Mouse (Mus musculus) right cerebral cortex, postnatal 14 days (tissue): ENCODE results near the gene Mfsd12.

Source experiments
- DNase-seq: peaks from one replicate; pipeline ENCODE4 v3.0.0; 2022

Gene Mfsd12

DNA sequence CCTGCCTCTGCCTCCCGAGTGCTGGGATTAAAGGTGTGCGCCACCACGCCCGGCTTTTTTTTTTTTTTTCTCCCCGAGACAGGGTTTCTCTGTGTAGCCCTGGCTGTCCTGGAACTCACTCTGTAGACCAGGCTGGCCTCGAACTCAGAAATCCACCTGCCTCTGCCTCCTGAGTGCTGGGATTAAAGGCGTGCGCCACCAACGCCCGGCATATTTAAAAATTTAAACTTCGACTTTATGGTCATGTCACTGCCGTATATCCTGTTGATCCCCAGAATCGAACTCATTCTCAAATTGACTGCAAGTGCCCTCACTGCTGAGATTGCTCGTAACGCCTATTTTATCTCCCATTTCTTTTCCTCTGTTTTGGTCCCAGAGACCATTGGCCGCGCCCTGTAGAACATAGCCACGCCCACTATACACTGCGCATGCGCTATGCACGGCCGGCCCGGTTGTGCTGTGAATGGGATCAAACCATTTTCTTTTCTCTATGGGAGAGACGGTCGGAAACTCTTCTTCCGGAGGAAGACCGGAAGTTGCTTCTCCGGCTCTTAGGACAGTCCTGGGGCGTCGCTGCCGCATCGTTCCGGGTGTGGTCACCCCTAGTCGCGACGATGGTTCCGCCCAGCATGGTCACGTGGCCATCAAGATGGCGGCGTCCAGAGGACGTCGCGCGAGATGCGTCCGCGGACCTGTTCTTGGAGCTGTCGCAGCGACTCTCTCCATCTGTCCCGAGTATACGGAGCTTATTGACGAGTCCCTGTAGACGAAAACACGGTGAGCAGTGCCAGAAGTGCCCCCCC lies 26.7 kb downstream of the Mfsd12 start, which contains the start of the genes Dohh and Gm48551:
Gene Dohh, plus strand, starts transcription at position 627 of the 803 bp plus-strand sequence.
Gene Gm48551, plus strand, starts transcription at position 665 of the 803 bp plus-strand sequence.
- peak; percentile 99 for DNase-seq

DNA sequence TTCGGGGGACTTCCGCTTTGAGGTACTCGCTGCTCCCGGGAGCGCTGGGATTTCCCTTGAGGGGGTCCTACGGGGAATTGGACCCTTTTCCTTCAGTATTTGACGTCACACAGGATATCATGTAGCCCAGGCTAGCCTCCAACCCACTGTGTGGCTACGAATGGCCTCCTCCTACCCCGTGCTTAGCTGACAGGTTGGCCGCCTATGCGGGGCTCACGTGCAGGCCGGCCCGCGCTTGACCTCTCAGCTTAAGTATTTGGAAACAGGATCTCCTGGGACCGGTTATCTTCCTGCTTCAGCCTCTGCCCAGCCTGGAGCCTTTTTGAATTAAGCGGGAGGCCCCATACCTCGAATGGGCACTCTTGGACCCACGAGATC lies 27.3 kb downstream of the Mfsd12 start:
- DNase-seq: no peak

DNA sequence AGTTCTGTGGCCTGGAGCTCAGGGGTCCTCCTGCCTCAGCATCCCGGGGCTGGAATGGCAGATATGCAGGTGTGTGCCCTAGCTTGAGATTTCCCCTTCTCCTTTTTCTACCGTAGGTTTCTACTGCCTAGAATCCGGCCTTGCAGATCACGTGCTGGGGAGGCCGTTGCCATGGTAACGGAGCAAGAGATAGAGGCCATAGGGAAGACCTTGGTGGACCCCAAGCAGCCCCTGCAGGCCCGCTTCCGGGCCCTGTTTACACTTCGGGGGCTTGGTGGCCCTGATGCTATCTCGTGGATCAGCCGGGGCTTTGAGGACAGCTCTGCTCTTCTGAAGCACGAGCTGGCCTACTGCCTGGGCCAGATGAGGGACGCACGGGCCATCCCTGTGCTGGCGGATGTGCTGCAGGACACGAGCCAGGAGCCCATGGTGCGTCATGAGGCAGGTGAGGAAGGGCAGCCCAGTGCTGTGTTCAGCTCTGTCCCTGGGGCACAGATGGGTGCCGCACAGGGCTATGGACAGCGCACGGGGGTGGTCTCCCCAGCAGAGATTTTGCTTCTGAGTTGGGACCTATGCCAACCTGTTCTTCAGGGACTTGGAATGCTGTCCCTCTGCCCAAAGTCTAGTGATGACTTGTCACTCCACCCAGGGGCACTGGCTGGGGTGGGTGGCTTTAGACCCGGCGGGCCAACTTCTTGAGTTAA lies 28.5 kb downstream of the Mfsd12 start:
- DNase-seq: no peak

DNA sequence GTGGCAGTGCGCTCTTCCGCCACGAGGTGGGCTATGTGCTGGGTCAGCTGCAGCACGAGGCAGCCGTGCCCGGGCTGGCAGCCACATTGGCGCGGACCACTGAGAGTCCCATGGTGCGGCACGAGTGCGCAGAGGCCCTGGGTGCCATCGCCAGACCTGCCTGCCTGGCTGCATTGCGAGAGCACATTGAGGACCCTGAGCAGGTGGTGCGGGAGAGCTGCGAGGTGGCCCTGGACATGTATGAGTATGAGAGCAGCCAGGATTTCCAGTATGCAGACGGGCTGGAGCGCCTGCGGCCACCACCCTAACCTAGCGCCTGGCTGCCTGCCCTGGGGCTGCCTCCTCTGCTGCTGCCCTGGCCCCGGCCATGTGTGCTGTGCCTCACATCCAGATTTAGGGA lies 30.4 kb downstream of the Mfsd12 start:
- no peak for DNase-seq

DNA sequence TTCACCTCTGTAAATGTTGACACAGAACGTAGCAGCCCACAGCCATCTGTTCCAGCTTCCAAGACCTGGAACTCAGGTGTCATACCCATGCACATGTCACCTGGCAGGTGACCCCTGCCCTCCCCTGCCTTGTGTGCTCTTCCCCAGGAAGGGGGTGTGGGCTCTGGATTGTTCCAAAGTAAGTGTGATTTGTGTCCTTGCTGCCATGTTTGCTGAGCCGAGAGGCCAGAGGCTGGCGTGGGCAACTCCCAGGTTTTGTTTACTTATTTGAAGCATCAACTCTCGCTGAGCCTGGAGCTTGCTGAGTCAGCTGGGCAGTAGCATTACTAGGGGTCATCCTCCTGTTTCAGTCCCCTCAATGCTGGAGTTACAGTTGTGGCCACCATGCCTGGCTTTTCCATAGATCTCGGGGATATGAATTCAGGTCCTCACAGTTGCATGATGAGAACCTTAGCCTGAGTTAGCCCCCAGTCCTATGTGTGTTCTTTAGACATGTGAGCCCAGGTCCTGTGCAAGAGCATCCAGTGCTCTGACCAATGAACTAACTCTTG lies 31.3 kb downstream of the Mfsd12 start, which contains the start of gene Gm48552:
Gene Gm48552, plus strand, starts transcription at position 501 of the 551 bp plus-strand sequence.
- no peak for DNase-seq

DNA sequence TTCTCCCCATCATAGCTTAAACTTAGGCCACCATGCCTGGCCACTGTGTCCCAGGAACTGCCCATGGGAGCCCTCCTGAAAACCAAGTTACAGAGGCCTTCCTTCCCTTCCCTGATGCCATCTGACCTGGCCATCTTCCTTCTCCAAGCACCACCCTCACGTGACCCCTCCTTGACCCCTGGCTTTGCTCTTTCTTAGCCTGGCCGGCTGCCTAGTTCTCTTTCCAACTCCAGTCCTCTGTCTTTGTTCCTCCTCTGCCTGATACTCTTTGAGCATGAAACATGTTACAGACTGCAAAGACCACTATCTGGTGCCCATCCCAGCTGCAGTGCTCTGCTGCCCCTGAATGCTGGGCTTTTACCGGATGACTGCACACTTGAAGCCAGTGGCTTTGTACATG lies 32.1 kb downstream of the Mfsd12 start:
- no peak for DNase-seq

DNA sequence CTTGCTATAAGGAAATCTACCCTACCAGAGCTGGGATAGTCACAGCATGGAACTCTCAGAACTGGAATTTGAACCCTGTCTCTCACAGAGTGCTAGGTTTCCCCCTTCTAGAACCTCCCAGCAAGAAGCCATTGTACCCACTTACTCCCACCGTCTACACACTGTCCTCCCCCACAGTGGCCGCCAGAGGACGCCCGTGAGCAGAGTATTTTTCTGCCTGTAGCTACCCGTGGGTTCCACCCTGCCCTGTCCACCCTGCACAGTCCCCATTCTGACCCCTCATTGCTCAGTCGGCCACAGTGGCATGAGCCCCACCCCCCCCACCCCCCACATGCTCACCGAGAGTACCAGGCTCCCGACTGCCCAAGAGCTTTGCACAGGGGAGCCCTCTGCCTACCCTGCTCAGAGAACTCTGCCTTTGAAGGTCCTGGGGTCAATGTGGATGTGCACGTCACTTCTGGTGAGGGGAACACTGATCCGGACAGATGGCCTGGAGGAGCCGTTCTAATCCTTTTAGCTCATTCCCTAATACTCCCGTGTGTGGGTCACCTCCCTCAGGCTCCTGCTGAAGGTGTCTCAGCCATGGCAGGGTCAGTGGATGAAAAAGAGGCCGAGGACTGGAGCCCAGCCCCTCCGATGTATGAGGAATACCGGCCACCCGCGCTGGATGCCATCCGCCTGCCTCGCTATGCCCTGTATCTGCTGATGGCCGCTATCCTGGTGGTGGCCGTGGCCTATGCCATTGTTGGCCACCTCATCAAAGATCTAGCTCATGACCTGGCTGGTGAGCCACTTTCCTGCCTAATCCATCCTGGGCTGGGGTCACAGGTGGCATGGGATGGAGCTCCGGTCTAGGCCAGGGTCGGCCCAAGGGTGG lies 32.7 kb downstream of the Mfsd12 start:
- DNase-seq: peak; percentile 72

DNA sequence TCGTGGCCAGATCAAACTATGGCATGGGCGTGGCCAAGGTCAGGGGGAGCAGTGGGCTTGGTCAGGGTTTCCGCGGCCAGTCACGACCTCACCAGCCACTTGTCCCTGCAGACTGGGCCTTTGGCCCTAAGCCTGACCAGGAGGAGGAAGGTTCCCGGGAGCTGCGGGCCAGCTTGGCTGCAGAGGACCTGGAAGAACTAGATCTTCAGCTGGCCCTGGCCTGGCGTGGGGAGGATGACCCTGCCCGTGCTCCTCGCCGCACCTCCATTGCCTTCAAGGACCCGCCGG lies 33.3 kb downstream of the Mfsd12 start:
- no peak for DNase-seq

DNA sequence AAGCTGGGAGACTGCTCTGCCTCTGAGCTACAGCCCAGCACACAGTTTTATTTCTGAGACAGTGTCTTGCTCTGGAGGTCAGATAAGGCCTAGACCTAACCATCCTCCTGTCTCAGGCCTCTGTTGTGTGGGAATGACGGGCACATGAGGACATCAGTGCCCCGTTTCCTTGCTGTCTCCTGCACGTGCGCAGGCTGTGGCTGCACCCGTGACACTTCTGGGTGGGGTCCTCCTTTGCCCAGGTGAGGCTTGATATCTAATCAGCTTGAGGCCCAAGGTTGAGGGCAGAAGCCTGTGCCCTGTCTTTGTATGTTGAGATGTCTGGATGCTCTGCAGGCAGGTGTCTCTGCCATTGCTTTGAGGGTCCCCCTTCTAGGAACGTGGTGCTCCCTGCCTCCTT lies 35.0 kb downstream of the Mfsd12 start:
- no peak for DNase-seq

DNA sequence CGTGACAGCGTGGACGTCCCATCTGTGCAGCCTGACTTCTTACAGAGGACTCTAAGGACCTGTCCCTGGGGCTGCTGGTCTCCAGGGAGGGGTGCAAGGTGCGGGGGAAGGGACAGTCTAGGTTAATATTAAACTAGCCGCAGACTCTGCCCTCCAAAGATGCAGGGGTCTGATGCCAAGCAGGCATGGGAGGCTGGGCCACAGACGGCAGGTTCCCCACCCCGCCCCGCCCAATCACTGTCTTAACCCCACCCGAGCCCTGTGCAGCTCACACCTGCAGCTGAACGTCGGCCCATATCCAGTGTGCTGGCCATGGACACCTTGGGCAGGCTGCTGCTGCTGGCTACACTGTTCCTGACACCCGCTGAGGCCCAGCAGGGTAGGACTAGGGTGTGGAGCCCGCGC lies 35.5 kb downstream of the Mfsd12 start, which contains the start of gene Smim24:
Gene Smim24, plus strand, starts transcription at position 271 of the 405 bp plus-strand sequence.
- no peak for DNase-seq

DNA sequence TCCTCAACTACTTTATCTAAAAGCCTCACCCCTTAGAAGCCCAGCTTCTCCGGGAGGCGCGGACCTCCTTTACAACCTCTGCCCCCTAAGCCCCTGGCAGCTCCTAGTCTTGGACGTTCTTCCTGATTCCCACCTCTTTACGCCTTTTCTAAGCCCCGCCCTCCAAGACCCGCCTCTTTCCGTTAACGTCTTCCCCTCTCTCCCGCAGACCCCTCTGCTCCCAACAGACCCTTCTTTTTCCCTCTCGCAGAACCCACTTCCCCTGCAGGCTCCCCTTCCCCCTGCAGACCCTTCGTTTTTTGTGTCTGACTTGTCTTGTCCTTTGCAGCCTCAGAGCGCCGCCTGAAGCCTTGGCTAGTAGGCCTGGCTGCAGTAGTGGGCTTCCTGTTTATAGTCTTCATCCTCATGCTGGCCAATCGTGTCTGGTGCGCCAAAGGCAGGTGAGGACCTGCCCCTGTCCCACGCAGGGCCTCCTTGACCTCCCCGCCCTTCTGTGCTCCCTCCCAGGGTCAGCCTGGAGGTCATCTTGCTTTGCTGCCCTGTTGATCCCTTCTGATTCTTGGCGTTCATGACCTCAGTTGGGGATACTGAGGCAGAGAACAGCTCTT lies 36.3 kb downstream of the Mfsd12 start:
- DNase-seq: no peak

DNA sequence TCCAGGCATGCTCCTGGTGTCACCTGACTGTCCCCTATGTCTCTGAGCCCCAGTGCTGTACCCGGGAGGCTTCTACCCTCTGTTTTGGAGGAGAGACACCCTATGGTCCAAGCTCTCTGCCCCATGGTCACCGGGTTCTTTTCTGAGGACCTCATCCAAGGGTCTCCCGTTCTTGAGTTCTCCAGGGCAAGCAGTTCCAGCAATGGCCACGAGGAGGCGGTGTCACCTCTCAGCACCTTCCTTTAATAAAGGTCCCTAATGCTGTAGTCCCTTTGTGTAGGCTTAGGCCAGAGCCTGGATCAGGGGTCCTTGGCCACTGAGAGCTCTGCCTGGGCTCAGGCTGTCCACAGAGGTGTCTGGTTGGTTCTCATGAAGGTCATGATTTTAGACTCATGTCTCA lies 37.8 kb downstream of the Mfsd12 start:
- peak; percentile 69 for DNase-seq

DNA sequence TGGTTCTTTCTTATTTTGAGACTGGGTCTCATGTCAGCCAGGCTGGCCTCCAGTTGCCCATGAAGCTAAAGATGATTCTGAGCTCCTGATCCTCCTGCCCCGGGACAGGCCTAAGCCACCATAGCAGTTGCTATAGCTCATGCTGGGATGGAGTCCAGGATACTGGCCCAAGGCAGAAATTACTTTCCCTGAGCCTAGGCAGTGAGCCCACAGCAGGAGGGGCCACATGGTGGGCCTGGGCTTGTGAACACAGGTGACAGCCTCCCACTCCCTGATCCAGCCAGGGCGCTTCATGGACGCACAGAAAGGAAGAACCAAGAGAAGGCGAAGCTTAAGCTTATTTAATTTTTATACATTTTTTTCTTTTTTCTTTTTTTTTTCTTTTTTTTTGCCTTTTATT lies 38.6 kb downstream of the Mfsd12 start:
- no peak for DNase-seq

DNA sequence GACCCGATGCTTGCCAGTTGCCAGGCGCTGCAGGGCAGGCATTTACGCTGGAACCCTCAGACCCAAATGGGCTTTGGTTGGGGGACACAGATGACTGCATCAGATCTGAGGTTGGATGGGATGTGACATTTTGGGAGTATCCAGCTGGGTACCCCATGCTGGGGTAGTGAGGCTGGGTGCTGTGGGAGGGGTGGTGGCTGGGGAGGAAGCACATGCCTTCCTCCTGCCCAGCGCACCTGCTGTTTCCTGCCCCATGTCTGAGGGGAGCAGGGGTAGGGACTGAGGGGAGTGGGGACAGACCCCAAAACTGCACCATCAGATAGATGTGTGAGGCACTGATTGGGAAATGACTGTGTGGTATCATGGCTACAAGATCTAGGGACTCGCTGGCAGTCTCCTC lies 39.5 kb downstream of the Mfsd12 start:
- DNase-seq: no peak

DNA sequence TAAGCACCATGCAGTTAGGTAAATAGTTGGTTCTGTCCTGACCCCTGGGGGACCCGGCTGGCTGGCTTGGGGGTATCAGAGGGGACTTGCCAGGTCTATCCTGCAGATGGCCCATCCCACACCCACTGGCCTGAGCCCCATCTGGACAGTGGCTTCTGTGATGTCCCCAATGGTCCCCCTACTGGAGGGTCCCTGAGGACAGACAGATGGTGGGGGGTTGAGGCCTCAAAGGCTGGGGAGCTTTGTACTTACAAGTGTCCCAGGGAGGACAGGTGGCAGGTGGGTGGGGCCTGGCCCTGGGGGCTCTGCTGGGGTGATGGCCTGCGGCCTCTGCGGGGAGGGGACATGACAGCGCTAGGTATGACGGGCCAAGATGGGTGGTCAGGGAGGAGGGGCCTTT lies 42.0 kb downstream of the Mfsd12 start:
- no peak for DNase-seq

DNA sequence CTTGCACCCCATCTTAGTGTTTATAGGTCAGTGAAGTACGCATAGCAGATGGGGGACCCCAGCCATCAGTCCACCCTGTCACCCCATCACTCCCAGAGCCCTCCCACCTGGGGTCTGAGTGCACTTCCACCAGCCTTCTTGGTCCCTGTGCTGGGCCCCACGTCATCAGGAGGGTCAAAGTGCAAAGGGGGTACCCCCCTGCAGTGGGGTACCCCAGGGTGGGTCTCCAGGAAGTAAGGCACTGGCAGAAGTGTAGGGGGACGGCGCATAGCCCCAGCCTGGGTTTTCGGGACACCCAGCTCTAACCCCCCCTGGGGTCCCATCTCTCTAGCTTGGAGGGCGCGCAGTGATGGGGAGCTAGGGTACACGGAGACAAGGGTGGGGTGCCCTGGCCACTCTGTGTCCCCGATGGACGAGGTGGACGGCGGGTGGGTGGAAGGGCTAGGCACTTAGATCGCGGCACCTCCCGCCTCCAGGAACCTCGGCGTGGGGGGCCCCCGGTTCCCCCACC lies 42.6 kb downstream of the Mfsd12 start:
- no peak for DNase-seq

DNA sequence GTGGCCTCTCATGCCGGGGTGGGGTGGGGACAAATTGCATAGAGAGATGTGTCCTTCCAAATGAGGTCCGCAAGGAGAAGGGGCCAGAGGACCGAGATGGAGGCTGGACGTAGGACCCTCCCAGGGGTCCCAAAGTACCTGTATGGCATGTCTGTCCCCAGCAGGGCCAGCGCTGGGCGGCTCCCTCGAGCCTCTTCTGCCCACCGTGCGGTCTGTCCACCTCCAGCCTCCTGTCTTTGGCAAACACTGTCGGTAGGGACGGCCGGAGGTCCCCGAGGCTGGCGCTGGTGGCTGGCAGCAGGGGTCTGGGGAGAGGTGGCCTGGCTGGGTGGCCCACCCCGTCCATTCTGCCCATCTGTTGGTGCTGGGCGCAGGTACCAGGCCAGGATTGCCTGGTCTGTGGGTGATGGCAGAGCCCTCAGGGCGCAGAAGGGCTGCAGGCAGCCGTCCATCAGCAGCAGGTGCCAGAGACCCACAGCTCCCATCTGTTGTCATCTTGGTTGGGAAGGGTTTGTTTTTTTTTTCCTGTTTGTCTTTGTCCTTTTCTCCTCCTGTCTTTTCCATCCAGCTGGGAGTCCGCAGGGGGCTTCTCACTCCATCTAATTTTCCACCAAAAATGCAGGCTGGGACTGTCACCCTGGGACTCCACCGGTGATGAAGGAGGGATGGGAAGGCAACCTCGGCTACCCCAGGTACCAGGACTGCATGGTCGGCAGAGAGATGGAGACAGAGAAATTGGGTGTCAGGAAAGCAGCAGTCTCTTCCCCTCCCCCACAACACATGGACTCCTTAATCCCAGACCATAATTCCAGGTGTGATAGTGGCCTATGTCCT lies 43.3 kb downstream of the Mfsd12 start:
- no peak for DNase-seq

DNA sequence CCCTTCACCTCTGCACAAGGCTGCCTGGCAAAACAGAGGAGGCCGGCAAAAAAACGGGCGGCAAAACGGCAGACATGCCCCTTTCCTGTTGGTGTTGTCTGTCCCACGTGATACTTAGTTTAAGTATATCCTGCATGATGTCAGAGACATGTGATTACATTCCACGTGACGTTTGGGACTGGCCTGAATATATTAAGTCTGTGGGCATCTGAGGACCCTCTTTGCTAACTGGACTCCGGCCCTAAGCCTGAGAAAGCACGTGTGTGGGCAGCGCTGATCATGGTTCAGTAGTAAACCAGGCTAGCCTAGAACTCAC lies 43.9 kb downstream of the Mfsd12 start:
- no peak for DNase-seq

DNA sequence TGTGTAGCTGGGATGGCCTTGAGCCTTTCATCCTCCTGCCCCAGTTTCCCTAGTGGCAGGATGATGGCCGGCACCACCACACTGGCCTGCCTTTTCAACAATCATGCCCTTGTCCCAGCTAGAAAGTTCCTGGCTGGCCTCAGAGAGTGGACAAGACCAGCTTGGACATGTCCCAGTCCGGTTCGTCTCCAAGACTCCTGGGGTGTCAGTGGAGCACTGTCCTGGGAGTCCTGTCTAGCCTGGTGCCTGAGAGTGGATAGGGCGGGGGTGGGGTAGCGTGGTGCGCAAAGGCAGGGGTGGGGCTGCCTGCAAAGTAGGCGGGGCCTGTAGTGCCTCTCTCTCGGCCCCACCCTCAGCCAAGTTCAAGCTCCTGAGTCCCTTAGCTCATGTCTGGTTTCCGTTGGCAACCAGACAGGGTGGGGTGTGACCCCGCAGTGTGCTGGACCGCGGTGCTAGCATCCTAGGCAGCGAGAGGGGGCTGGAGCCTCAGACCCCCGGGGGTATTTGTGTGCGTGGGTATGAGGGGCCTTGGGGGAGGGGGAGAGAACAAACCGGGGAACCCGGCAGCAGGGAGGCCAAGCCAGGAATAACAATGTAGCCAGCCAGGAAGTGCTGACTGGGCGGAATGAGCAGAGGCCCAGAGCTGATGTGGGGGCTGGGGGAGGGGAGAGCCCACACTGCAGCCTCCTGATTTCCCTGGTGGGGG lies 44.4 kb downstream of the Mfsd12 start:
- peak; percentile 60 for DNase-seq

DNA sequence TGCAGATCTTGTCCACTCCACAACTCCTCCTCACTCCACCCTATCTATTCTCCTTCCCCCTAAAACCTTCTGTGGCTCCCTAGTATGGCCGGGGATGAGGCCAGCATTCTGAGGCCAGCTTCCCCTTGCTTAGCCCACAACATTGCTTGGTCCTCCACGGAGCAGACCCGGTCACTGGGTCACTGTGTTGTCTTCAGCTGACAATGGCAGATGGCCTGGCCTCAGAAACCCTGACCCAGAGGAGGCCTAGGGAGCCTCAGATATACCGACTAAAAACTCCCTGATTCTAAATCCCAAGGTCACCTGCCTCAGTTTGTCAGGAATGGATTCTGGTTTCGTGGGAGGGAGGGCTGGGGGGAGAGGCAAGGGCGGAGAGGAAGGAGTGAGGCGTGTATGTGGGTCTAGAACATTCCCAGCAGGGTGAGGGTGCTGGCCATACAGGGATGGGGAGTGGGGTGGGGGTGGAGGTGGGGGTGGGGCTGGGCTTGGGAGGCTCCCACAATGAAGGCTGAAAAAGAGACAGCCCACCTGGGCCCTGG lies 45.0 kb downstream of the Mfsd12 start:
- DNase-seq: no peak

DNA sequence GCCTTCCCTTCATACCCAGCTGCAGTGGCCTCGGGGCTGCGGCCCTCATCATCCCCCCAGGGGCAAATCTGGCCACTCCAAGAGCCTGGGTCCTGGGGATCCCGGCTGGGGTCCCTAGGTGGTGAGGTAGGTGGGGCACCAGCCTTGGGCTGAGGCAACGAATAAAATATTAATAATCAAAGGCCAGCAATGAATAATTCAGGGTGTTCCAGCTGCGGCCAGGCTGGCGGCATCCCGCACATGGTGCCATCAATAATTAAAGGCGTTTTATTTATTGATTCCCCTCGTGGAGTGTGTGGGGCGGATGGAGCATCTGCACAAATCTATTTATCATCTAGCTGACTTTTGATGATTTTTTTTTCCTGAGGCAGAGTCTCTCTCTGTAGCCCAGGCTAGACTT lies 46.2 kb downstream of the Mfsd12 start:
- DNase-seq: no peak
